Mouse (Mus musculus): ENCODE data around the gene Snap23.

GRCm38 (mm10) chr2:120589759-120590158 is 22.3 kb downstream of the Snap23 start:
- TF ChIP-seq CTCF (IDR thresholded peaks at IDR 0.05; ENCODE audit: extremely low read depth, insufficient read depth, insufficient read length, insufficient replicate concordance) (no peak), POLR2A (IDR thresholded peaks at IDR 0.05; ENCODE audit: low read depth, low read length) (no peak)
